Mouse (Mus musculus): ENCODE data around the gene Tagln2.

DNA sequence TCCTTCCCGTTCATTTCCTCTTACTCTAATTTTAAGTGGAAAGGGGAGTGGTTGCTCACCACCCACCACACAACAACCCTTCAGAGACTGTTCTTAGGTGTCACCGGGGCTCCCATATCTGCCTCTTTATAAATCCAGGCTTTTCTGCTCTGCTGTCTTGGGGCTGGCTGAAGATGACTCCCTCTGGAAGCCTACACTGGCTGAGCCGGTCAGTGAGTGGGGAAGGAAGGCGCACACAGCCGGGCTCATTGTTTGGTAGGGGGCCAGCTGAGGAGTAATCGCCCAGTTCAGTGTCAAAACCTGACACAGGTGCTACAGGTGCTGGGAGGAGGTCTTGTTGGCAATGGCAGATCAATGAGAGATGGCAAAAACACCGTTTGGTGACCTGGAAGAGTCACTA is 26.1 kb downstream of the Tagln2 start:
- TF ChIP-seq CTCF (IDR thresholded peaks at IDR 0.05; ENCODE audit: insufficient read depth, low read length) (no peak), POLR2A (IDR thresholded peaks at IDR 0.05; ENCODE audit: borderline replicate concordance, extremely low read depth, low read depth, low read length) (no peak)
